25 mouse cellular contexts compared by ENCODE assay signal in the genomic region with DNA sequence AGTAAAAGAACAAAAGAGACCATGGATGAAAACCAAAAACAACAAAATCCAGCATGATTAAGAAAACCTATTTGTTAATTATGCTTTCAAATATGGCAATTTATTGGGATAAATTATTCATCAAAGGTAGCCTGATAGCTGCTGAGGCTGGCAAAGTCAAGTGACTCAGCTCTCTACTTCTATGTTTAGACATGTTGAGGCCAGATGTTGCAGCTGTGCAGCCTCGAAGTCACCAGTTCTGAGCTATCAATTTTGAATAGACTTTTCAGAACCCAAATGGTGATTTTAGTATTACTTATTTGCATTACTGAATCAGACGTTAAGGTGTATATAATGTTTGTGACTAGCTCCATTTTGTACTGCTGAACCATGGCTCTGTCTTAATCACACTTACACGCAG.
A peak's percentile ranks its signal among the peaks of the same experiment; 100 is the strongest.
DNase-seq lines count a peak whose midpoint lies in the region; ATAC-seq and TF ChIP-seq lines count a peak whose summit lies in the region.
"Had no signal": no experiment of that assay in that cellular context is flagged by ENCODE, and none has a peak within 500 bp of the region (broad histone marks: within the 10 kb centered on the region; RNA-seq: fewer than 3 reads in every experiment).

No protein-coding gene starts in this region.

- H3K27me3 ChIP-seq in MEL (ENCODE audit: control insufficient read depth in 1 of 2, insufficient read depth in 2 of 2, low read length in 2 of 2), result no peaks in the 10 kb centered on the region
- H3K27me3 ChIP-seq: forebrain, embryonic 15.5 days; heart, embryonic 13.5 days had no signal

- intact Hi-C loops in gastrocnemius, adult 2 months (cut with DNase I), result no loop called here

- no peaks in the 10 kb centered on the region for H3K79me2 ChIP-seq in MEL (ENCODE audit: control insufficient read depth, insufficient read depth, low read length, poor library complexity)

- H3K4me3 ChIP-seq in gastrocnemius, adult 2 months, result peak overlapping the region; percentile 21; the same call in 1 of the 2 replicates
- H3K4me3 ChIP-seq in MEL (ENCODE audit: control insufficient read depth in 1 of 2, insufficient read depth in 1 of 2, low read depth in 2 of 2, low read length in 2 of 2), result peak overlapping the region; percentile 13 to 90
- no peak overlapping the region for H3K4me3 ChIP-seq in embryonic fibroblast, embryonic 13.5 days (ENCODE audit: insufficient read depth, low read length)
- H3K4me3 ChIP-seq: forebrain, embryonic 12.5 days; forebrain, embryonic 15.5 days; heart, embryonic 13.5 days had no signal

- TF ChIP-seq RAD21 in MEL (IDR thresholded peaks at IDR 0.05; ENCODE audit: low read depth, low read length), result no peak

- no peak for ATAC-seq in erythroid progenitor cell, adult 5-6 weeks (replicated peaks; ENCODE audit: low FRiP score, poor library complexity, severe bottlenecking)
- ATAC-seq: CD4-positive, CD25-positive, alpha-beta regulatory T cell, adult 4 months; forebrain, embryonic 15.5 days; hindbrain, postnatal 0 days; inflammation-experienced regulatory T-cells, adult 6 months; intestine, embryonic 16.5 days had no signal

- TF ChIP-seq CTCF in gastrocnemius, adult 2 months (IDR thresholded peaks at IDR 0.05), result no peak
- TF ChIP-seq CTCF in MEL (IDR thresholded peaks at IDR 0.05 in 2 of 3, conservative IDR thresholded peaks at IDR 0.05 in 1 of 3; ENCODE audit: control insufficient read depth in 1 of 3, insufficient read depth in 1 of 3, low read depth in 2 of 3, low read length in 3 of 3, poor library complexity in 1 of 3, severe bottlenecking in 1 of 3), result no peak
- no peak for TF ChIP-seq CTCF in embryonic fibroblast, embryonic 13.5 days (IDR thresholded peaks at IDR 0.05; ENCODE audit: borderline replicate concordance, insufficient read depth, low read length)

- no peaks in the 10 kb centered on the region for H3K9me3 ChIP-seq in MEL (replicated peaks; ENCODE audit: insufficient read depth, low read length)
- H3K9me3 ChIP-seq: forebrain, embryonic 12.5 days; forebrain, embryonic 15.5 days; heart, embryonic 13.5 days had no signal

- TF ChIP-seq POLR2A in MEL (IDR thresholded peaks at IDR 0.05; ENCODE audit: control insufficient read depth in 1 of 2, insufficient read depth in 1 of 2, low read depth in 1 of 2, low read length in 2 of 2, poor library complexity in 1 of 2), result no peak
- TF ChIP-seq POLR2A in embryonic fibroblast, embryonic 13.5 days (IDR thresholded peaks at IDR 0.05; ENCODE audit: low read depth, low read length), result no peak

- no peak for DNase-seq in gastrocnemius, adult 2 months
- DNase-seq in gastrocnemius, postnatal 10 days, result no peak
- DNase-seq in 3T3-L1 (ENCODE audit: low read depth, low spot score) (peak; percentile 72), MEL (ENCODE audit: low read depth, low spot score) (peak; percentile 28)
- no peak for DNase-seq in layer of hippocampus, postnatal 14 days (ENCODE audit: low spot score in 2 of 2)
- DNase-seq: adrenal gland, adult 8-10 months; adrenal gland, postnatal 25 days; cerebellum, adult 18-20 months; cerebellum, adult 9-10 months; cerebellum, postnatal 14 days; gastrocnemius, postnatal 14 days; heart, adult 11 months; heart, postnatal 14 days; heart, postnatal 4 days; kidney, adult 18-20 months had no signal

- H3K4me1 ChIP-seq in MEL (ENCODE audit: control insufficient read depth in 1 of 2, insufficient read depth in 2 of 2, low read length in 2 of 2), result no peaks in the 10 kb centered on the region; a peak in 1 of 4 replicates
- no peaks in the 10 kb centered on the region for H3K4me1 ChIP-seq in embryonic fibroblast, embryonic 13.5 days (ENCODE audit: control insufficient read depth, insufficient read depth, low read length)

- TF ChIP-seq EP300 in MEL (IDR thresholded peaks at IDR 0.05; ENCODE audit: low read depth in 1 of 2, low read length in 2 of 2), result no peak

- H3K36me3 ChIP-seq in MEL (ENCODE audit: control insufficient read depth in 1 of 2, insufficient read depth in 2 of 2, low read length in 2 of 2), result no peaks in the 10 kb centered on the region
- H3K36me3 ChIP-seq: forebrain, embryonic 12.5 days; forebrain, embryonic 15.5 days had no signal

- no peak overlapping the region; the same call in 1 of the 2 replicates for H3K9ac ChIP-seq in MEL (ENCODE audit: control insufficient read depth, low read depth, low read length, poor library complexity, severe bottlenecking)
- H3K9ac ChIP-seq: forebrain, embryonic 12.5 days; forebrain, embryonic 15.5 days; heart, embryonic 13.5 days; hindbrain, embryonic 14.5 days had no signal

- peak overlapping the region; percentile 35; the same call in 1 of the 2 replicates for H3K27ac ChIP-seq in gastrocnemius, adult 2 months
- no peak overlapping the region for H3K27ac ChIP-seq in MEL (ENCODE audit: control insufficient read depth, low read depth, low read length)
- peak overlapping the region; percentile 73 for H3K27ac ChIP-seq in embryonic fibroblast, embryonic 13.5 days (ENCODE audit: insufficient read depth, low read length)
- H3K27ac ChIP-seq: forebrain, embryonic 12.5 days; forebrain, embryonic 15.5 days; heart, embryonic 13.5 days; hindbrain, embryonic 14.5 days; hindbrain, postnatal 0 days had no signal

TF ChIP-seq in MEL, 35 proteins besides CTCF, POLR2A, EP300 and RAD21:
- no peak for TF ChIP-seq MYC (IDR thresholded peaks at IDR 0.05; ENCODE audit: low read depth, low read length)

Comparison
In these comparisons a context has a peak if more than half of its experiments do, and no peak if none do; other contexts are left out.
1. DNase-seq: peak in 3T3-L1 (single experiment) and MEL (single experiment); none in gastrocnemius, adult 2 months (single experiment), gastrocnemius, postnatal 10 days (single experiment) and layer of hippocampus, postnatal 14 days (0 of 2).